Mouse (Mus musculus) forebrain, embryonic 16.5 days (tissue): ENCODE data around the gene Sgms1. TPM values are rescaled to one million over a fixed set of nuclear protein-coding genes. Genes with fewer than 3 reads are reported as not detected.

Experiments
- ATAC-seq: fragments of 200-750 bp; cut with Nextera tagmentation; 2 replicates; pipeline ENCODE4 v1.8.0; 2017; ENCODE audit warnings: mild to moderate bottlenecking, moderate library complexity
- H3K27ac ChIP-seq: fragments of 300-500 bp; sonication (generic); 2 replicates; pipeline ENCODE4 v1.5.1; 2014; ENCODE audit warnings: low read length, control low read depth
- H3K27me3 ChIP-seq: fragments of 300-500 bp; sonication (generic); replicated peaks from 2 replicates; pipeline ENCODE4 v1.6.1; 2014; ENCODE audit warnings: low read length; ENCODE audit not compliant: control insufficient read depth, insufficient read depth
- H3K36me3 ChIP-seq: fragments of 300-500 bp; sonication (generic); 2 replicates; pipeline ENCODE4 v1.6.1; 2014; ENCODE audit not compliant: control insufficient read depth, insufficient read depth
- H3K4me1 ChIP-seq: fragments of 300-500 bp; sonication (generic); replicated peaks from 2 replicates; pipeline ENCODE4 v1.6.1; 2014; ENCODE audit warnings: low read length; ENCODE audit not compliant: control insufficient read depth, insufficient read depth
- H3K4me2 ChIP-seq: fragments of 300-500 bp; sonication (generic); 2 replicates; pipeline ENCODE4 v1.6.1; 2014; ENCODE audit warnings: mild to moderate bottlenecking, low read length, control low read depth
- H3K4me3 ChIP-seq: fragments of 300-500 bp; sonication (generic); replicated peaks from 2 replicates; pipeline ENCODE4 v1.5.1; 2014; ENCODE audit warnings: mild to moderate bottlenecking, low read length, control low read depth
- H3K9ac ChIP-seq: fragments of 300-500 bp; sonication (generic); replicated peaks from 2 replicates; pipeline ENCODE4 v1.6.1; 2014; ENCODE audit warnings: low read depth, low read length, control low read depth
- H3K9me3 ChIP-seq: fragments of 300-500 bp; sonication (generic); 2 replicates; pipeline ENCODE4 v1.6.1; 2016; ENCODE audit warnings: low read length; ENCODE audit not compliant: control insufficient read depth
- WGBS: fragments of 180-500 bp; shearing (Covaris S2); extraction: QIAGEN DNeasy Blood & Tissue Kit; methylation state at CpG from one replicate; pipeline ENCODE4 v1.1.7; 2014; 5-methylcytosine and 5-hydroxymethylcytosine counted together
- polyA plus RNA-seq: library from polyadenylated mRNA; unstranded; fragments of >200 nt; fragmentation: Nextera tagmentation; extraction: Ambion mirVana; gene quantifications from 2 replicates; pipeline ENCODE4 v1.2.1, GENCODE M21; 2015

The Sgms1 gene
- polyA plus RNA-seq, 1 experiment from 2014 or later, result 16.3 TPM

DNA sequence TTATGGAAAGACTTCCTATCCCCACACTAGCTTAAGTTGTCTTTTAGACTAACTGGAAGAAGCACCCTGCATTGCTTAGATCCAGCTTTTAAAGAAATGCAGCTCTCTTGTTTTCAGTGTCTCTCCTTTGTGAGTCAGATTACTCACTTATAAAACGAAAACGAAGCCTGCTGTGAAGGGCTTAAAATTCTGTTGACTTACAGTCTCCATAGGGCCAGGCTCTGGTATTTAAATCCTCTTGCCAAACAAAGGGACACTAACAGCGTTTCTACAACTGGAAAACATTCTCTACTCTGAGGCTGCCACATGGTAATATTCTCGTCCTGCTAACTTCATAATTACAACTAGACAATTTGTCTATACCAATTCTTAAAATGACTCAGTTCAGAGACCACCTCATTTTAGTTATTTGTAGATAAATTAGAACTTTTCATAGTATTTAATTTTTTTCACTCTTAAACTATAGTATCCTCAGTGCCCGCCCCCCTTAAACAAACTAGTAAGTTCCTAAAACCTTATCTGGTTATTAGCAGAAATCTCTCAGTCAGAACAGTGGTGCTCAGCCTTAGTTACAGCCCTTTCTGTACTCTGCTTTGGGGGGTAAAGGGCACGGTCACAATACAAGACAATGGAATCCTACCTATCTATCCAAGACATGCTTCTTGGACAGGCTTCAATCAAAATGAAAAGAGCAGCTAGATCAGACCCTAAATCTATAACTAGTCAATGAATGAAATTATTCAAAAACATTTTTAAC, 133.9 kb downstream of the Sgms1 start:
- no peak for ATAC-seq
- Histone ChIP-seq H3K4me1 (0 out of 2 replicates have a peak, but pooled peaks cover 2% of the 10 kb centered on the region), H3K4me3 (no peak overlapping the region), H3K9me3 (no peaks in the 10 kb centered on the region), H3K27me3 (no peaks in the 10 kb centered on the region), H3K27ac (no peak overlapping the region), H3K4me2 (no peak overlapping the region), H3K36me3 (no peaks in the 10 kb centered on the region), H3K9ac (no peak overlapping the region)
- 31% methylated on average over 6 of the region's 6 CpGs for WGBS

DNA sequence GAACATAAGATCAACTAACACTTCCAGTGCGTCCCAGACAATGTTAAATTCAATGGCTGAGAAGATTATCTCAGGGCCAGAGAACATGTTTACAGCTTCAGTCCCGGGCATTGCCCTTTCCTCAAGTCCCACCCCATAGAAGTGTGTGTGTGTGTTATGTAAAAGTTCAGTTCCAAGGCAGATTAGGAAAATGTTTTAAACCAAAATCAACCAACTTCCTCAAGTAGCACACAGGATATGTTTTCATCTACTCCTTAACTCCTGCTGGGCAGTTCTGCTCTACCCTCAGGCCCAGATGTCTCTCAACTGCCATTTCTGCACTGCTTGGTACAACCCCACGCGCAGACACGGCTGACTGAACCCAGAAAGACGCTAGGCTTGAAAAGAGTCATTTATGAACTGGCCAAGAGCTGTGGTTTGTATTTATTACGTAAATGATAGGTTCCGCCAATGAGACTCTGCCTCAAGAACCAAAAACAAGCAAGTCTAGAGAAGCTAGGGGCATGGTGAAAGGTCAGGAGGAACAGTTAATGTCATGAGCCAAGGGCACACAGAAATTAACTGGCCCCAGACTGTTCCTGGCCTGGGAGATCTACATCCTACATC, 134.7 kb downstream of the Sgms1 start:
- no peak overlapping the region for H3K27ac ChIP-seq
- WGBS, result 34% methylated on average over 8 of the region's 8 CpGs
- no peak for ATAC-seq
- no peaks in the 10 kb centered on the region for H3K36me3 ChIP-seq
- 0 out of 2 replicates have a peak, but pooled peaks cover 2% of the 10 kb centered on the region for H3K4me1 ChIP-seq
- H3K27me3 ChIP-seq, result no peaks in the 10 kb centered on the region
- H3K4me2 ChIP-seq, result no peak overlapping the region
- no peaks in the 10 kb centered on the region for H3K9me3 ChIP-seq
- H3K4me3 ChIP-seq, result no peak overlapping the region
- no peak overlapping the region for H3K9ac ChIP-seq

DNA sequence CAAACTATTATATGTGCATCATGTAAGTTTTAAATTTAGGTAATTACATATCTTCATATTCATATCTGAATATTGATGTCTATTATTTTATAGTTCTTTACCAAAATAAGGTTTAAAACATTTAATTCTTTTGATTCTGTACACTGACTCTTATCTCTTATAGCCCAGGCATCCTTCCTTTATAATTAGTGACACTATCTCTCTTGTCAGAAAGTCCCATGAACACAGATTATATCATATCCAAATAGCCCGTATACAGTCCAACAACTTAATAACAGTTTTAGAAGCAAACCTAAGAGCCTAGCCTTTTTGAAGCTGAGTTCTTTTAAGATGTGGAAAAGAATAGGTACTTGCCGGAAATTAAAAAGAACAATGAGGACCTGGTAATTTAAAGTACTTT, 135.3 kb downstream of the Sgms1 start:
- ATAC-seq, result no peak
- Histone ChIP-seq H3K27ac (no peak overlapping the region), H3K9ac (no peak overlapping the region), H3K27me3 (no peaks in the 10 kb centered on the region), H3K36me3 (no peaks in the 10 kb centered on the region), H3K4me2 (no peak overlapping the region), H3K9me3 (no peaks in the 10 kb centered on the region), H3K4me3 (no peak overlapping the region), H3K4me1 (0 out of 2 replicates have a peak, but pooled peaks cover 2% of the 10 kb centered on the region)
- WGBS, result 70% methylated on average over 2 of the region's 2 CpGs

DNA sequence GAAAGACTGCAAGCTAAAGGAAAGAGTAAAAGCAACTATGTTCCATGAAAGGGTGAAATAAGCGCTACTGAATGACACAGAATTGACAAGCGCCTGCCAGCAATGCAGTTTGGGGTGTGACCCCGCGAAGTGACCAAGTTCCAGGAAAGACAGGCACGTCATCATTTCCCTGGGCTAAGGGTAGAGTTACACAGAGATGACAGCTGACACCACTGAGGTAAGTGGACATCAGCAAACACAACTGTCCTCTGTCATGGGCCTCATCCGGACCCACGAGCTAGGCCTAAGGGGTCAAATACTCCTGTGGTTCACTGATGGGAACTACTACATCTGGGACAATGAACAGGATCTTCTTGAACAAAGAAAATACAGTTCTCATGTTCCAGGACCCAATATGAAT, 136.5 kb downstream of the Sgms1 start:
- Histone ChIP-seq H3K36me3 (no peaks in the 10 kb centered on the region), H3K4me1 (0 out of 2 replicates have a peak, but pooled peaks cover 2% of the 10 kb centered on the region), H3K27me3 (no peaks in the 10 kb centered on the region), H3K9me3 (no peaks in the 10 kb centered on the region), H3K27ac (no peak overlapping the region), H3K4me3 (no peak overlapping the region), H3K9ac (no peak overlapping the region), H3K4me2 (no peak overlapping the region)
- ATAC-seq, result no peak
- 88% methylated on average over 7 of the region's 7 CpGs for WGBS

DNA sequence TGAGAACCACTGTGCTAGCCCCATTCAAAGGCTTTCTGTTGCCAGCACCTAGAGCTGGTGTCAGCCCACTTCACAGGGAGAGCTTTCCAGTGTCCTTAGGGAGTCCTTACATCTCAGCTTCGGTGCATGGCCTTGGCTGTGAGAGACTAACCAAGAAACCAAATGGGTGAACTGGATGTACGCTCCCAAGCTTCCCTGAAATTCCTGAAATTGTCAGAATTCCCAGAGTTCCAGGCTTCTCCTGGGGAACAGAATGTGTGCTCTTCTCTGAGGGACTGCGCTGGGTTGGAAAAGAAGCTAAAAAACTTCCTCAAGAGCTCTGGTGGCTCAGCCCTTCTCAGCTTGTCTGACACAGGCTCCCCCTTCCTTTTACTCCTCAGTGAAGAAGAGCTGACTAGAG, 137.1 kb downstream of the Sgms1 start:
- no peak for ATAC-seq
- Histone ChIP-seq H3K9me3 (no peaks in the 10 kb centered on the region), H3K4me2 (no peak overlapping the region), H3K9ac (no peak overlapping the region), H3K27ac (no peak overlapping the region), H3K36me3 (no peaks in the 10 kb centered on the region), H3K4me1 (0 out of 2 replicates have a peak, but pooled peaks cover 2% of the 10 kb centered on the region), H3K27me3 (no peaks in the 10 kb centered on the region), H3K4me3 (no peak overlapping the region)
- WGBS, result 86% methylated on average over 3 of the region's 3 CpGs

DNA sequence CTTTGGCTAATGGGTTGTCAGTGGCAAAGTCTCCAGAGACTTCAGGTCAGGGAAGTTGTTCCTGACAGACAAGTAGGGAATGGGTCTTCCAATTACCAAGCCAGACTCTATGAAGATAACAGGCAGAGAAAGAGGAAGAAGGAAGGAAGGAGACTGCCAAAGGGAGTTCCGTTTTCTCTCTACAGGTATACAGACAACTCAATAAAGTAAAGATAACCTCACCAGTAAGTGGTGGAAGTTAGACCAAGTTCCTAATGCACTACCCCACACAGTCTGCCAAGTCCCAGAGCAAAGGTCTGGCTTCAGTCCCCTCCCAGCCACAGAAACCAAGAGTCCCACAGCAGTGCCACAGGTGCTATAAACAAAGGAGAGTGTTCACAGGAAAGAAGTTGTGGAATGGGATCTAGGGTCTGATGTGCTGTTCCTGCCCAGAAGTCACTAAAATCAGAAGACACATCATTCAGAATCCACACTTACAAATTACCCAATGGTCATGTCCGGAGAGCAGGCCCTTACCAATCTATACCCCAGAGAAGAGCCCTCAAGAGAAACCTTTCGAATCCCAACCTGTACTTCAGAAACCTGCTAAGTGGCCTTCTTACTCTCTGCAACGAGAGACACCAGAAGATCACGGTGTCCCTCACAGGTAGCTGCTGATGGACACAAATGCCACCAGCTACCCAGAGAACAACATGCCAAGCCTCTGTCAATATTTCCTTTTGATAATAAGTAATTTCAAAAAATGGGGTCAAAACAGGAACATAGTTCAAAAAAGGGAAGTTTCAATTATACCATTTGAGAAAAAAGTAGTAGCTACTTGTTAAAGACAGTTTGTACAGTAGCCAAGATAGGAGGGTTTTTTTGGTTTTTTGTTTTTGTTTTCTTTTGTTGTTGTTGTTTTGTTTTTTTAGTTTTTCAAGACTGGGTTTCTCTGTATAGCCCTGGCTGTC, 140.1 kb downstream of the Sgms1 start:
- Histone ChIP-seq H3K4me3 (no peak overlapping the region), H3K4me2 (no peak overlapping the region), H3K27ac (no peak overlapping the region), H3K9ac (no peak overlapping the region), H3K27me3 (no peaks in the 10 kb centered on the region), H3K4me1 (no peaks in the 10 kb centered on the region), H3K36me3 (no peaks in the 10 kb centered on the region), H3K9me3 (no peaks in the 10 kb centered on the region)
- no peak for ATAC-seq
- WGBS, result 95% methylated on average over 5 of the region's 5 CpGs

DNA sequence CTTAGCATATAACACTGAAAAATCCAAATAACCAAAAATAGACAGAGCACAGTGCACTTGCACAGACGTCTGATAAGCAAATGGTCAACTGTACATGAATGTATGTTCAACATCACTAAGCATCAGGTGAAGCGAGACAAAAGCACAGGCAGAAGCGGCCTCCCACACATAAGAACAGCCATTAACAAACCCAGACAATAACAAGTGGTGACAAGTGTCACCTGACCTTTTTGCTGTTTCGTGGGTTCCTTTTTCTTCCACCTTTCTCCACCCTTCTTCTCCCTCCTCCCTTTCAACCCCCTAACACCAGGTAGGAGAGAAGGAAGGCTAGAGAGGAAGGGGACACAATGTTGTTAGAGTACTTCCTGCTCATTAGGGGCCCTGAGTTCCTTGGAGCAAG, 144.6 kb downstream of the Sgms1 start:
- Histone ChIP-seq H3K4me2 (no peak overlapping the region), H3K36me3 (no peaks in the 10 kb centered on the region), H3K27me3 (no peaks in the 10 kb centered on the region), H3K4me3 (no peak overlapping the region), H3K27ac (no peak overlapping the region), H3K9ac (no peak overlapping the region), H3K9me3 (no peaks in the 10 kb centered on the region), H3K4me1 (no peaks in the 10 kb centered on the region)
- no peak for ATAC-seq
- WGBS, result 81% methylated on average over 4 of the region's 4 CpGs

DNA sequence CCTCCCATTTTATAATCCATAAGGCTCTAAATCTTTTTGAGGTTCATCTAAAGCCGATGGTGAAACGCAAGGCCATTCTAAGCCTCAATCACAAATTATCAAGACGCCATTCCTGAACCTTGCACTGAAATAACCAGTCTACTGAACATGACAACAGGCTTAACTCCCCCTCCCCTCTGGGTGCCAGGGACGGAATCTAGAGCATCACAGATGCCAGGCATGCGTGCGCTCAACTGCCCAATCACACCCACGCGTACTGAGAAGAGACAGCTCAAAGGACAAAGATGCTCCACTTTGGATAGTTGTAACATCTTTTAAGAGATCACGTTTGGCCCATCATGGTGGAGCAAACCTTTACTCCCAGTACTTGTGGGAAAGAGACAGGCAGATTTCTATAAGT, 146.3 kb downstream of the Sgms1 start:
- Histone ChIP-seq H3K36me3 (no peaks in the 10 kb centered on the region), H3K27ac (no peak overlapping the region), H3K4me3 (no peak overlapping the region), H3K4me2 (no peak overlapping the region), H3K27me3 (no peaks in the 10 kb centered on the region), H3K9me3 (no peaks in the 10 kb centered on the region), H3K4me1 (no peaks in the 10 kb centered on the region), H3K9ac (no peak overlapping the region)
- 91% methylated on average over 9 of the region's 9 CpGs for WGBS
- no peak for ATAC-seq

DNA sequence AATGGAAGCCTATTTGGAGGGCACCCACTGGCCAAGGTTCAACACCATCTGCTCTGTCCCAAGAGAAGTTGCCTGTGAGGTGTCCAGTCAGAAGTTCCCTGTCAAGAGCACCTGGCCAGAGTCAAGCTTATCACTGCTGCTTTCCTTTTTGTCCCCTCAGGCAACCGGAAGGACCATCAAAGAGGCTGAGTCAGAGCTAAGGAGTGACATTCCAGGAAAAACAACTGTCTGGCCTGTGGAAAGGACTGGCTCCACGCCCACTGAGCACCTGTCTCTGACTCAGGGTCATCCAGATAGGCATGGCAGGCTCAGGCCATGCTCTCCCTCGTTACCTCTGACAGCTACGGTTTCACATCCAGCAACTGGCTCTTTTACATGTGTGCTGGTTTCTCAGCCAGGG, 147.4 kb downstream of the Sgms1 start:
- H3K4me3 ChIP-seq, result no peak overlapping the region
- H3K9me3 ChIP-seq, result no peaks in the 10 kb centered on the region
- WGBS, result 82% methylated on average over 4 of the region's 4 CpGs
- no peaks in the 10 kb centered on the region for H3K27me3 ChIP-seq
- no peaks in the 10 kb centered on the region for H3K36me3 ChIP-seq
- no peak overlapping the region for H3K27ac ChIP-seq
- H3K4me2 ChIP-seq, result no peak overlapping the region
- no peak overlapping the region for H3K9ac ChIP-seq
- H3K4me1 ChIP-seq, result no peaks in the 10 kb centered on the region
- no peak for ATAC-seq
